ENCODE assay signal across 15 mouse cellular contexts in genomic region chr11:100462699-100463098, GRCm38 (mm10). TPM values are rescaled to one million over a fixed set of nuclear protein-coding genes. Genes with fewer than 3 reads are reported as not detected.
DNase-seq lines count a peak whose midpoint lies in the region.
"Had no signal": no experiment of that assay in that cellular context is flagged by ENCODE, and none has a peak within 500 bp of the region (broad histone marks: within the 10 kb centered on the region; RNA-seq: fewer than 3 reads in every experiment).

No protein-coding gene starts in this region.

- peak; percentile 23 to 29 for DNase-seq in cerebellum, adult 18-20 months
- no peak for DNase-seq in cerebellum, postnatal 4 days (ENCODE audit: low spot score in 2 of 2)
- peak; percentile 40 for DNase-seq in gastrocnemius, adult 18-20 months (ENCODE audit: low spot score)
- DNase-seq in gastrocnemius, adult 8-10 months (ENCODE audit: low spot score in 2 of 2), result no peak
- DNase-seq in right cerebral cortex, postnatal 10 days (ENCODE audit: low spot score in 2 of 2), result peak; percentile 53 to 55
- DNase-seq in right cerebral cortex, postnatal 4 days, result no peak
- peak; percentile 22 for DNase-seq in right cerebral cortex, postnatal 25 days
- DNase-seq in testis, postnatal 14 days (ENCODE audit: low spot score), result no peak
- DNase-seq: adrenal gland, adult 2 months; embryo, embryonic 11 days; gastrocnemius, postnatal 25 days; retina, postnatal 1 day; thymus, adult 2 months had no signal

RNA-seq across cellular contexts. Expression of gene Klhl11, which starts 9.8 kb away (rescaled TPM):
- 1 to 10 TPM; 2.7 to 4.2 TPM for total RNA-seq in gastrocnemius, adult 18-20 months (2021)
- 1 to 10 TPM; 2.6 to 4.1 (median 3.0) TPM for total RNA-seq in gastrocnemius, adult 8-10 months (2022)

RNA-seq across cellular contexts. Expression of gene Klhl10, which starts 21.0 kb away (rescaled TPM):
- total RNA-seq in gastrocnemius, adult 18-20 months (2021), result under 1 TPM; 0.25 to 0.28 TPM
- total RNA-seq in gastrocnemius, adult 8-10 months (2022), result under 1 TPM; 0.13 to 0.39 (median 0.33) TPM
- total RNA-seq: monocyte, adult 5-6 weeks had no signal

RNA-seq across cellular contexts. Expression of gene Nt5c3b, which starts 21.1 kb away (rescaled TPM):
- total RNA-seq in gastrocnemius, adult 18-20 months (2021), result 1 to 10 TPM; 7.7 to 8.3 TPM
- 1 to 10 TPM; 6.2 to 8.4 (median 7.7) TPM for total RNA-seq in gastrocnemius, adult 8-10 months (2022)

RNA-seq across cellular contexts. Expression of gene Fkbp10, which starts 47.2 kb away (rescaled TPM):
- 1 to 10 TPM; 1.9 to 2.6 TPM for total RNA-seq in gastrocnemius, adult 18-20 months (2021)
- total RNA-seq in gastrocnemius, adult 8-10 months (2022), result 1 to 10 TPM; 1.1 to 3.3 (median 2.9) TPM
- total RNA-seq: megakaryocyte progenitor cell, adult 5-6 weeks had no signal

RNA-seq across cellular contexts. Expression of gene P3h4, which starts 48.1 kb away (rescaled TPM):
- 1 to 10 TPM; 1.6 to 3.2 TPM for total RNA-seq in gastrocnemius, adult 18-20 months (2021)
- 1 to 10 TPM; 1.5 to 3.5 (median 2.3) TPM for total RNA-seq in gastrocnemius, adult 8-10 months (2022)

Comparison
In these comparisons a context has a peak if more than half of its experiments do, and no peak if none do; other contexts are left out.
1. DNase-seq: peak in cerebellum, adult 18-20 months (2 of 2), gastrocnemius, adult 18-20 months (single experiment), right cerebral cortex, postnatal 10 days (2 of 2) and right cerebral cortex, postnatal 25 days (single experiment); none in cerebellum, postnatal 4 days (0 of 2), gastrocnemius, adult 8-10 months (0 of 2), right cerebral cortex, postnatal 4 days (single experiment) and testis, postnatal 14 days (single experiment).